Mouse (Mus musculus): Measurements from ENCODE around the gene Exosc1.

GRCm38 (mm10) chr19:41981931-41982790 lies 48.9 kb upstream of the Exosc1 start:
- TF ChIP-seq TAL1 (IDR thresholded peaks at IDR 0.05; ENCODE audit: low read length) (no peak), GATA1 (IDR thresholded peaks at IDR 0.05; ENCODE audit: low read length) (no peak)

Data from erythroblast, embryonic 14.5 days (primary cell).